In genomic region chr14:120947104-120947503, GRCm38 (mm10) we compare ENCODE assay signal across 12 mouse cellular contexts. TPM values are rescaled to one million over a fixed set of nuclear protein-coding genes. Genes with fewer than 3 reads are reported as not detected.
DNase-seq lines count a peak whose midpoint lies in the region; ATAC-seq lines count a peak whose summit lies in the region.
"Had no signal": no experiment of that assay in that cellular context is flagged by ENCODE, and none has a peak within 500 bp of the region (broad histone marks: within the 10 kb centered on the region; RNA-seq: fewer than 3 reads in every experiment).

No protein-coding gene starts in this region.

- peak; percentile 39; the same call in 1 of the 2 replicates for ATAC-seq in frontal cortex, adult (ENCODE audit: low TSS enrichment)
- ATAC-seq in cerebellum, adult (ENCODE audit: insufficient number of reproducible peaks, low FRiP score, low TSS enrichment): no peak
- ATAC-seq: activated CD4-positive, CD25-positive, alpha-beta regulatory T cell, adult 4 months; inflammation-experienced regulatory T-cells, adult 6 months had no signal

- no peak for DNase-seq in frontal cortex, adult 2 months (ENCODE audit: extremely low spot score in 1 of 2, low spot score in 1 of 2)
- DNase-seq in layer of hippocampus, postnatal 10 days (ENCODE audit: low spot score in 2 of 2): peak; percentile 14 to 41
- DNase-seq in layer of hippocampus, adult 18-20 months (ENCODE audit: low spot score in 2 of 2): no peak
- peak; percentile 10 for DNase-seq in heart, postnatal 4 days
- peak; percentile 18 for DNase-seq in lung, postnatal 36 days
- no peak for DNase-seq in kidney, postnatal 10 days
- DNase-seq: cerebellum, adult 9-11 months; thymus, postnatal 36 days had no signal

RNA-seq across cellular contexts. Expression of gene Ipo5, which starts 36.1 kb away (rescaled TPM):
- 63.8 and 73.1 TPM in 2 replicates for polyA plus RNA-seq in frontal cortex, adult 2 months (2012; rRNA removed)
- 100 to 1,000 TPM; 113 to 115 TPM for total RNA-seq in layer of hippocampus, postnatal 10 days (2021)
- 100 to 1,000 TPM in 1 of 2 experiments, 10 to 100 TPM in 1; 97.1 to 102 TPM for total RNA-seq in layer of hippocampus, adult 18-20 months (2021)
- total RNA-seq in heart, postnatal 4 days (2021): 100 to 1,000 TPM; 129 to 131 TPM

Comparison
In these comparisons a context has a peak if more than half of its experiments do, and no peak if none do; other contexts are left out.
1. DNase-seq: peak in layer of hippocampus, postnatal 10 days (2 of 2), heart, postnatal 4 days (single experiment) and lung, postnatal 36 days (single experiment); none in frontal cortex, adult 2 months (0 of 2), layer of hippocampus, adult 18-20 months (0 of 2) and kidney, postnatal 10 days (single experiment).